Mouse (Mus musculus) adrenal gland, postnatal 14 days (tissue): ENCODE results near the gene Prok2. TPM values are rescaled to one million over a fixed set of nuclear protein-coding genes. Genes with fewer than 3 reads are reported as not detected.

Experiments used
- DNase-seq: peaks from one replicate; pipeline ENCODE4 v3.0.0; 2021; ENCODE audit warnings: mixed read lengths
- total RNA-seq: library from RNA; stranded (reverse); gene quantifications from 2 replicates; pipeline ENCODE4 v1.2.3, GENCODE M21; 2021

Prok2 gene
- total RNA-seq, 1 experiment from 2014 or later = not detected

GRCm38 (mm10) chr6:99692206-99692915 is 33.8 kb downstream of the Prok2 start, which contains the start of gene Gpr27:
Gpr27 (plus strand) TSS chr6:99692679.
- DNase-seq = peak; percentile 51

DNA sequence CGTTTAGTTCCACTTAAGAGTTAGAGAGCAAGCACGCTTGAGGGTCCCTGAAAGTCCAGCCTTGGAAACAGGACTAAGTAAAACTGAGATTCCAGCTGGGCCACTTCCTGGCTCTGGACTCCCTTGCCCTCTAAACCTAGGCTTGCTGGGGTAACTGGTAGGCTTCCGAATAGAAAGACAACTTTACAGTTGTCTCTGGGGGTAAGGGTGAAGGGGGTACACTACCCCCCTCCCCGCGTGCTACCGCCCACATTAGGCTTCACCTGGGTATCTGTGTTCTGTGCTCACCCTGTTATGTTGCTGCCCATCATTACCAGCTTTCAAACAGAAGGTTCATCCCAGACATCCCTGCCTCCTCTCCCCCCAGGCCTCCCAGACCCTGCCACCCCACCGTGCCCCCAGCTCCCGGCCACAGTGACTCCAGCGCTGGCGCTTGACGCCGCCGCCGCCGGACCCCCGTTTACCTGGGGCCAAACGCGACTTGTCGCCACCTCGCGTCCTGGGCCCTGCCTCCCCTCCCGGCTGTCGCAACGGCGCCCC is 34.5 kb downstream of the Prok2 start:
- peak; percentile 12 for DNase-seq

GRCm38 (mm10) chr6:99688513-99688912 is 37.7 kb downstream of the Prok2 start:
- no peak for DNase-seq

DNA sequence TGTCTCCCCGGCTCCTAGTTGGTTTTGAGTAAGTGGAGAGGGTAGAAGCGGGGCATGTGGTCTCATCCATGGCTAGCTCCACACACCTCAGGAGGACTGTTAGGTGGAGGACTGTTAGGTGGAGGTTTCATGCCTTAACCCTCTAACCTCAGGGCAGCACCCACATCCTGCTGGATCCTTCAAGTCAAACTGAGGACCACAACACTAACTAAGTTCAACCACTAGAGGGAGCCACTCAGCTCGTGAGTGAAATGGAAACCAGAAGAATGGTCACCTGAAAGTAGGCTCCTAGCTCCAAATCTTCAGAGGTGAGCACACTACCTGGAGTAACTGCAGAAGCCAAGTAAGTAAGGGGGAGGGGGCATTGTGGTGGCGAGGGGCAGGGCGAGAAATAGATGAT is 41.3 kb downstream of the Prok2 start:
- DNase-seq = peak; percentile 11

DNA sequence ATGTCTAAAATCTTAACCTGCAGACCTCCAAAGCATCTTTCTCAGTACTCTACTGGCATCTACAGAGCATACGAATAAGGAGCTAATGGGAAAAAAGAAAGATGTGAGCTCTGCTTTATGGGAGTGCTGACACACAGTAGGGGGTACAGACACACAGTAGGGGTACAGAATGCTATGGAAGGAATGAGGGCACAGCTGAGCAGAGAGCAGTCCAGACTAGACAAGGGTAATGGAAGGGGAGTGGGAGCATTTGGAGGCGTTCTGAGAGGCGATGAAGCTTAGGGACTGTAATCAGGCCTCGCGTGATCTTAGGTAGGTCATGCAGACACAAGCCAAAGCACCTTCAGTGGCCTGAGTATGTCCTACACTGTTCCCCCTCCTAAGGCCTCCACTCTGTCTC is 42.2 kb downstream of the Prok2 start:
- no peak for DNase-seq

GRCm38 (mm10) chr6:99678108-99678507 is 48.1 kb downstream of the Prok2 start:
- no peak for DNase-seq

DNA sequence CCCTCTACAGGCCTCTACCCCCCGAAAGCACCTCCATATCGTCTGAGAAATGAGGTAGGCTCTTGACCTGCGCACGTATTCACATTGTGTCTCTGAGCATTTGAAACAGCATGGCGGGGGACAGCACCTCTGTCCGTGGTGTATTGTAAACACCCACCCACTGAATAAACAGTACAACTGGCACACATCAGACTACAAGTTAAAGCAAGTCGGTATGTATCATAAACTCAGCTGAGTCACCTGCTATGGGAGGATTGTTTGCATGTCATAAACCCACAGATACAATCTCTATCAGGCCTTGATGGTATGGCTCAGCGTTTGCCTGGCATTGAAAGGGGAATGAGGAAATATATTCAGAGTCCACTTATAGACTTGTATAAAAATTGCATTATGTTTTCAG is 48.9 kb downstream of the Prok2 start:
- no peak for DNase-seq

- no peak for DNase-seq
Observed at GRCm38 (mm10) chr6:99674482-99674881, 51.7 kb downstream of the Prok2 start.

DNA sequence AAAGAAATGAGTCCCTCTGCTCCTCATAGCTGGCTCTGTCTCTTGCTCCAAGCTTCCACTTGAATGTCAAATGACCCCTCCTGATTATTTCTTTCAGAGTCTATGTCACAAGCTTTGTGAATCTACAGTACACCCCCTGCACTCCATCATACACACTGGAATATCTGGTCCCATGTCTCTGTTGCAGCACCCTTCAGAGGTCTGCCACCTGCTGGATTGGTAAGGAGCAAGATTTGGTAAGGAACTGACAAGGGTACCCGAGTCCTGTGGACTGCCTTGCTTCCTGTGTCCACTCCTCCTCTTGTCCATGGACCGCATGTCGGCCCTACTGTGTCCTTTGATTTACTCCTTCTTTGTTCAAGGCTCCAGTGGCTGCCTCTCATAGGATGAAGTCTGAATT is 54.4 kb downstream of the Prok2 start:
- DNase-seq = no peak

DNA sequence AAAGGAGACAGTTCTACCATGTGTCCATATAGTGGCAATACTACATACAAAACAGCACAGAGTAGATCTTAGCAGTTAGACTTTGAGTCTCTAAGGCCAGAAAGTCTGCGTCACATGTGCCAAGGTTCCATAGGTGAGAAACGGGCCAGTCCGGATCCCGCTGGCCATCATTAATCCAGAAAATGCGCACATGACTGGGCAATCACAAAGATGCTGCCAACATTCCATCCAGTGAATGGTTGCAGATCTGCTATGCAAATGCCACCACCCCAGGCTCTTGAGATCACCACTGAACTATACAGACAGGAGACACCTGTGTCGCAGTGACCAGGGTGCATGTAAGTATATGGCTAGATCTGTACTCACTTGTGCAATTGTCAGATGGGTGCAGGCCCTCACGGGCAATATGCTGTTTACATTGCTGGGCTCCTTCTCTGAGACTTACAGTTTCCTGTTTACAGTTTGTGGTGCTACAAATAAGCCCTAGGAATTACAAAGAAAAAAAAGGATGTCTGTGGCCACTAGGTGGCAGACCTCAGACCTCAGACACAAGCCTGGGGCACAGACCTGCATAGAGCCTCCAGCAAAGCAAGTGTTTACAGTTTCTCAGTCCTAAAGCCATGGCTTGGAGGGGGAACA is 55.6 kb downstream of the Prok2 start:
- DNase-seq = peak; percentile 65

DNA sequence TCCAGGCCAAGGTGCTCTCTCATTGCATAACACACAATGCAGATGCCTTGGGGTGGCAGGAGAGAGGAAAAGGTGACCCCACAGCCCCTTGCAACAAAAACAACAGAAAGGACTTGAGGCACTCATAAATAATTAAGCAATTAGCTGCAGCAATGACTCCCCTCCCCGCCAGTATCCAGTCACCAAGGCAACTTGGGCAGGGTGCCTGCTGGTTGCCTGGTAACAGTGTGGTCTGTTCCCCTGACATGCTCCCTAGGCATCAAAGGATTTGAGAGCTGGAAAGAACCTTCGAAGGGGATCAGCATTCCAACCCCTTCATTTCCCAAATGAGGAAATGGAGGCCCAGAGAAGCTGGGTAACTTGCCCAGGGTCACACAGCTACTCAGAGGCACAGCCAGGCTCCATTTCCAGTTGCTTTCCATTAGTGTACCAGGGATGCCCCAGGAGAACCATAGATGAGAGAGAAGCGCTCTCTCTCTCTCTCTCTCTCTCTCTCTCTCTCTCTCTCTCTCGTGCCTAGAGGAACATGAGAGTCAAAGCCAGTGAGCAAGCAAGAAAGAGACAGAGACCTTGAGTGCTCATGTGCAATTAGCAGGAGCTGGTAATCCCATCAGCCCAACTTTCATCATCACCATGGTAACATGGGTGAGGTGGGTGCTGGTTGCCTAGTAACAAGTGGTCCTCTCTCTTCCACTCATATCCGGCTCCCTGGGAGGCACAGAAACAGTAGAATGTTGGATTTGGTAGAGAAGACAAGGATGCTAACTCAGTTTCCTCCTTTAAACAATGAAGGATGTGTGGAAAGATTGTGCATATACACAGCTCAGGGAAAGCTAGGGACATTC is 56.5 kb downstream of the Prok2 start:
- peak; percentile 40 for DNase-seq

- no peak for DNase-seq
Observed at GRCm38 (mm10) chr6:99667290-99667689, 58.9 kb downstream of the Prok2 start.

- peak; percentile 84 for DNase-seq
Observed at GRCm38 (mm10) chr6:99666318-99667171, 59.6 kb downstream of the Prok2 start, which contains the start of the genes Eif4e3 and Gm20696. Eif4e3 (minus strand) TSS chr6:99666771. Gm20696 (minus strand) TSS chr6:99666797.

GRCm38 (mm10) chr6:99665457-99666317 is 60.5 kb downstream of the Prok2 start:
- peak; percentile 19 for DNase-seq

GRCm38 (mm10) chr6:99663232-99663631 is 63.0 kb downstream of the Prok2 start:
- DNase-seq = no peak

Other genes with a start within 250 kb of the Prok2 start
- gene Foxp1, start 203.7 kb downstream of the Prok2 start, total RNA-seq = 46.4 and 64.0 TPM in 2 replicates
- 32.9 and 33.6 TPM in 2 replicates for gene Eif4e3, start 59.6 kb downstream of the Prok2 start, total RNA-seq
- 5.0 and 7.7 TPM in 2 replicates for gene Gm20696, start 59.6 kb downstream of the Prok2 start, total RNA-seq
- 2.8 and 3.6 TPM in 2 replicates for gene Gpr27, start 33.7 kb downstream of the Prok2 start, total RNA-seq